Mouse (Mus musculus): ENCODE measurements around the gene Rasgrf2.
"Not testable (repeated sequence)": the region's sequence is repeated elsewhere in the genome, so short reads cannot be mapped to it uniquely, and the experiment has no call there.

Gene Rasgrf2

DNA sequence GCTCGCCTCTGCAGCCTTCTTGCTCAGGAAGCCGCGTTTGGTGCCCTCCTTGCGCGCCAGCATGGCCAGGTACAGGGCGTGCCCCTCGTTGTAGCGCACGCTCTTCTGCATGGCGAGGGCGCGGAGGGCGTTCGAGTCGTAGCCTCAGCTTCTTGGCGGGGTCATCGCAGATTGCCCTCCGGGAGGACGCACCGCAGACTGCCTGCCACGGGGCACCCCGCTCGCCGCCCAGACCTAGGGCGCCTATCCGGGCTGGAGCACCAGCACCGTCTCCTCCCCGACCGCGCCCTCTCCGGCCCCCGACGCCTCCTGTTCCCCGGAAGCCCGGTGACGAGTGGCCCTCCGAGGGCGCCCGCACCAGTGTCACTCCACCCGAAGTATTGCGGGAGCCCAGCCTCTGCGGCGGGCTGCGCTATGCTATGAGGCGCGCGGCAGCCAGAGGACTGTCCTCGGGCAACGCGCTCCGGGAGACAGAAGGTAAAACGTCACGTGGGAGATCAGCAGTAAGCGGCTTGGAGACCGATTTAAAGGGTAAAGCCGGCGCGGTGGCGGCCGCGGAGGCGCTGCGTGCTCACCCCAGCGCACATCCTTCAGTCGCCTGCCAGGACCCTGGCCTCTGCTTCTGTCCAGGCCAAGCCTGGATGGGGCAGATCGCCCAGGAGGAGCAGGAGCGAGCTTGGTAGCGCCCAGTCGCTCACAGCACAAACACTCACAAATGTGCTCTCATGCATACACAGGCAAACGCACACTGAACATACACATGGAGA is at the start of gene Rasgrf2:
Gene Rasgrf2, minus strand, starts transcription at position 273 of the 767 bp plus-strand sequence.
- DNase-seq = peak; percentile 3

DNA sequence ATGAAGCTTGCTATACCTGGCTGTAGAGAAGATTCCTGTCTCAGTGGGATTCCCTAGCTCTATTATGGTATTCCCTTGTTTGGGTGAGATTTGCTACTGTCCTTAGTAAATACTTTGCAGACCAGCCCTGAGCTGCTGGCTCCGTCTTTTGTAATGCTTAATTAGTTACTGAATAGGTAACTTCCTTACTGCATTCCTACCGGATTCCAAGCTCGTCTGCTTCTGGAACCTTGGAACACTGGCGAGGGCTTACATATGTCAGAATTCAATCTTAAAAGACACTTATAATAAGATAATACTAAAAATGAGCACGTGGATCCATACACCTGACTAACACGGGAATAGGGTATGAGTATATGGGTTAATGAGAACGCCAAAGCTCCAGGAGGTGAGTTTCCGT is 41.2 kb upstream of the Rasgrf2 start:
- not testable (repeated sequence) for DNase-seq

DNA sequence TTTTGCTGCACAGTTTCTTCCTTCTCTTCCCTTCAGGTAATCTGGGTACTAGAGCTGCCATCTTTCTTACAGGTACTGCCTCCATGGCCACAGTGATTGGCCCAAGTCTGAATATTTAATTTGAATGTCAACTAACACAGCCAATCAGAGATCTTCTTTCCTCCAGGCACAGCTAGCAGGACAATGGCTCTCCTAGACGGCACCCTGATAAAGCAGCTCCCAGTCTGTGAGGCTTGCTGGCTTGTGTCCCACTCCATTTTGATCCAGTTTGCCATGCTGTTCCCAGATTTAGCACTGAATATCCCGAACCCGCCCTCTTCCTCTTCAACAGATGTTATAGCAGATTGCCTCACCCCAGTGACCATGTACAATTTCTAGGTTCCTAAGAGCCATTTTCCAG is 19.1 kb upstream of the Rasgrf2 start:
- no peak for DNase-seq

DNA sequence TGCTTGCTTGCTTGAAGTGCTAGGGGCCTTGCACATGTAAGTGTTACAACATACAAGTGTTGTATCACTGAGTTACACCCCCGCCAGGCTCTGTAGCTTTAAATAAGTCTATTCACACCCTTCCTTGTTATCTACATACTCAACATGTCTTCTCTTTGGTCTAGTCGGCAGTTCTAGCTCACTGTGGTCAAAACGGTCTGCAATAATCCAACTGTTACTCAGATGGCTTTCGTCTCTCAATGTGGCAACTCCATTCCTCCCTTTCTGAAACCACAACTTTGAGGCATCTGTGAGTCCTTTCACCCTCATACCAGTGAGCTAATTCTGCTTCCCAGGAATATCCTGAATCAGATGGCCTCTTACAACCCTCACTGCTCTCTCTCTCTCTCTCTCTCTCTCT is 17.4 kb upstream of the Rasgrf2 start:
- DNase-seq = no peak

DNA sequence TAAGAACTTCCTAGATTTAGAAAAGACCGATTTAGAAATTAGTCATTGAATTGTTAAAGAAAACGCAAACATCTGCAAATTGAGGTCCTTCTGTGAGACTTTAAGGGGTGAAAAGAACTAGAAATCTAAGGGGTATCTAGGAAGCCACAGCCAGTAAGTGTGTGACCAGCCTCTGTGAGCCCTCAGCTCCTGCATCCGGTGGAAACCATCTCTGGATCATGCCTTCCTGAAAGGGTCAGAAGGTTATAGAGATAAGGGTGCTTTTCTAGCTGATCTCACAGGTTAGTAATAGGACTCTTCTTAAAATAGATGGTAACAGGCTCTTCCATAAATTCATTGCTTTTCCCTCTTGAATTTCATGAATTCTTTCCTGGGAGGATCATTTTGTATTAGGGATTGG is 3.3 kb upstream of the Rasgrf2 start:
- no peak for DNase-seq

DNA sequence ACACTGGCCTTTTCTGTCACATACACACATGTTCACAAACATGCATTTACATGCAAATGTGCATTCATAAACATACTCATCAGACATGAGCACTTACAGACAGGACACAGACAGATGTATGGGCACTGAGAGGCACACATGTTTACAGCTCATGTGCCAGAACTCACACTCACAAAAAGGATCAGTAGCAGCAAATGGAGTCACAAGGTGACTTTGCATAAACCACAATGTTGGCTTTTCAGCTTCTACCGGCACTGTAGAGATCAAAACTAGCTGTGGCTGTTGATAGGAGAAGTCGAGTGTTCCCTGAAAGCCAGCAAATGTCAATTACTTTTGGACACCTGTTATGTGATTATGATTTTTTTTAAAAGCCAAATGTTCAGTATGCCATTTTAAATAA is 1.1 kb upstream of the Rasgrf2 start:
- DNase-seq = no peak

DNA sequence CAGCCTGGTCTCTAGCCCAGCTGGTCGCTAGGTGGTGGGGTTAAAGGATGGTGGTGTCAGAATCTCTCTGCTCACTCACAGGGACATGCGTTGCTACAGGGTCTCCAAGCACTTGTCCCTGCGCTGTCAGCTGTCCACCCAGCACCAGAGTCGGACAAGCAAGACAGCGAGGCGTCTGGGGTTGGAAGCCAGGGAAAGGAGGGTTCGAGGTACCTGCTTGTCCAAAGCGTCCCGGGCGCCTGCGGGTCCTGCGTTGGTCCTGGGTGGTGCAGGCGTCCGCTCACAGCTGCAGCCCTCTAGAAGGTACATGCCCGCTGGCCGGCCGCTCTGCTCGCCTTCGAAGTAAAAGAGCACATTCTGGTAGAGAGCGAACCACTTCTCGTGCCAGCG is 467 bp downstream of the Rasgrf2 start:
- no peak for DNase-seq

DNA sequence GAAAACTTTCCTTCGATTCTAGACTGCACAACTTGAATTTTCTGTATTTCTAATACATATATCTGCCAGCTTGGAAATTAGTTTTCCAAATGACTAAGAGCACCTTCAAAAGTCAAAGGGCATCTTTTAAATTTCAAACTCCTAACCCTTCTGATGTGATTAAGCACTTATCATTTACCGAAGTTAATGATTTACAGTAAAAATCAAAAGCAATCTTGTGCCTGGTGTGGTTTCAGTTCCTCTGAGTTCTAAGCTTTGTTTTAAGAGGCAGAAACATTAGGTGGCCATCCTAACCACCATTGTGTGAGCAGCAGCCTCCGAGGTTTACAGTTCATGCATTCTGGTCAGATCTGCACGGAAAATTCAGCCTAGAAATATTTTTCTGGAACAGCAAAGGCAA is 1.6 kb downstream of the Rasgrf2 start:
- no peak for DNase-seq

DNA sequence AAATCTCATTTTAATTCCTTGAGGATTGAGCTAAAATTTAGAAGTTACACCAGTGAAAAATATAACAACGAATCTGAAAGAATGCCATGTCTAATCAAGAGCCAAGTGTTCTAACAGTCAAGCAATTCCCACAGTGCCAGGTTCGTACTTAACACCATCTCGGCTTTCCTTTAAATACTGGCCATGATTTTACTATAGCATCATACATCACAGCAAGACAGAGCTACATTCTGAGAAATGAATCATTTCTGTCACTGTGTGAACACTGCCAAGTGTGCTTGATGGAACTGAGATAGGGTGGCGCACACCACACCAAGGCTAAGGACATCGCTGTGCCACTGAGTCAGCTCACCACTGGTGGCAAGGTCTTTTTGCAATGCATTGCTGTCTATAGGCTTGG is 5.6 kb downstream of the Rasgrf2 start:
- no peak for DNase-seq

DNA sequence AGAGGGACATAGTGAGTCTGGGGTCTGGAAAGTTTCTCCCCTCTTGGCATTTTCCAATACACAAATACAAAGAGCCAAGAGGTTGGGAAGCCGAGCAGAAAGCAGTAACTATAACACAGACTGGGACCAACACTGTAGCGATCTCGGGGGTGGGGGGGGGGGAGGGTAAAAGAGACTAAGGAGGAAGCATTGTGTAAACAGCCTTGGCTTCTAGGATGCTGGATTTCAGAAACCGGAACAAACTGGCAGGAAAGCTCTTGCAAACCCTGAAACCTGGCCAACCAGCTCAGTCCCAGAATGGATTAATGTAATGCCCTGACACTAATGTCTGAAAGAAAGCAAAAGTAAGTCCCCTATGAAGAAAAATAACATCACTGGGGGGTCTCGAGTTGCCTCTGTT is 11.8 kb downstream of the Rasgrf2 start:
- DNase-seq = no peak

DNA sequence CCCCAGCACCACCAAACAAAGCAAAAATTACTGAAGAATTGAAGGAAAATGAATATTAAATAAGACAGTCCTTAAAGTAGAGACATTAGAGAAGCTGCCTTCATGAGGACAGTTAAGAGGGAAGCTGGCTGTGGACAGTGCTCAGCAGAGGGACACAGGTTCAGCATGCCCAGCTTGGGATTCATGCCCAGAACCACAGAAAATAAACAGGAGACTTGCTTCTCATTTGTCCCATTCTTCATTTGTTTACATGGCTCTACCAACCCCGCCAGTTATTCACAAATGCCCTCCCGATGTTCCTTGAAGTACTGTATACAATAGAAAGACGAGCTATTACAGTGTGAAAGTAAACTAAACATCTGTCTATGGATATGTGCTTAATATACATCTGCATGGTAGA is 17.4 kb downstream of the Rasgrf2 start:
- no peak for DNase-seq

DNA sequence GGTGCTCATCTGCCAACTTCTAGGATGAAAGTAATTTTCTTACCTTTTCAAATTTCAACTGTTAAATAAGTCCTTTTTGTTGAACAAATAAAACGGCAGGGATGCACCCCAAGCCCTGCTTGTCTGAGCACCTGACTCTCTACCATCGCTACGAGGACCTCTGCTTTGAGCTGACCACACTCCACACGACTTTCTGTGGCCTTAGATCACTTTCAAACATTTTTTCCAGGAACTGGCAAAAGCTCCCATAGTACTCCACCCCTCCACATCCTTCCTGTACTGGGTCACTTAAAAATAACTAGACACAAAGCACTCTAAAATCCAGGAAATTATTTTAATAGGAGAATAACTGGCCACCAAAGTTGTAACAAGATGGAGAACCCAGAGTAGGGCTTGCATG is 23.2 kb downstream of the Rasgrf2 start:
- no peak for DNase-seq

DNA sequence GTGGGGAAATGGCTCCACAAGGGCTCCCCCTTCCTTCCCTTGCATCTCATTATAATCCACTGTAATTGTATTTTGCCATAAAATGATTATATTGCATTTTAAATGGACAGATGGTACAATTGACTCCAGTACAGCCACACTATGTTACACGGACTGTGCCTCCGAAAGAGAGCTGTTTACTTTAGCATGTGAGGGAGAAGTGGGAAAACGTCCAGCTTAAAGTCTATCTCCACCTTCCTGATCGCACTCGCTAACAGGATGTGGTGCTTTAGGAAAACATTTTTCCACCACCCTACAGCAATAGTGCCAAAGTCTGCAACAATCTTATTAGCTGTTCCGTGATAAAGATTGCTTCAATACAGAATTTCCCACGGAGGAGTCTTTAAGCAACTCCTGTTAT is 27.2 kb downstream of the Rasgrf2 start:
- no peak for DNase-seq

DNA sequence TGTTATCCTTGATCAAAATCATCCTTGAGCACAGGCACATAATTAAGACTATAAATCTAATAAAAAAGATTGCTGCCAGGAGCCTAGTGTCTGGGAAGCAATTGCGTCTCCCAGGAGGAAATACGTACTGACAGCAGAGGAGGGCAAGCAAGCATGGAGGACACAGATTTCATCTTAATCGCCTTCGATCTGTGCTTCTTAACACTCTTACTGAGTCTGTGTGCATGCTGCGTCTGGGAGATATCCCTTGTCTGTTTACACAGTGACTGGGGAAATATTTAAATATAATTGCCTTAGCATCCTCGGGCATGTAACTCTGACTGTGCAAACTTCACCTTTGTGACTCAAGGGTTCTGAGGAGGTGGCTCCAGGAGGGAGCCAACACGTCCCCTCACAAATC is 33.0 kb downstream of the Rasgrf2 start:
- no peak for DNase-seq

DNA sequence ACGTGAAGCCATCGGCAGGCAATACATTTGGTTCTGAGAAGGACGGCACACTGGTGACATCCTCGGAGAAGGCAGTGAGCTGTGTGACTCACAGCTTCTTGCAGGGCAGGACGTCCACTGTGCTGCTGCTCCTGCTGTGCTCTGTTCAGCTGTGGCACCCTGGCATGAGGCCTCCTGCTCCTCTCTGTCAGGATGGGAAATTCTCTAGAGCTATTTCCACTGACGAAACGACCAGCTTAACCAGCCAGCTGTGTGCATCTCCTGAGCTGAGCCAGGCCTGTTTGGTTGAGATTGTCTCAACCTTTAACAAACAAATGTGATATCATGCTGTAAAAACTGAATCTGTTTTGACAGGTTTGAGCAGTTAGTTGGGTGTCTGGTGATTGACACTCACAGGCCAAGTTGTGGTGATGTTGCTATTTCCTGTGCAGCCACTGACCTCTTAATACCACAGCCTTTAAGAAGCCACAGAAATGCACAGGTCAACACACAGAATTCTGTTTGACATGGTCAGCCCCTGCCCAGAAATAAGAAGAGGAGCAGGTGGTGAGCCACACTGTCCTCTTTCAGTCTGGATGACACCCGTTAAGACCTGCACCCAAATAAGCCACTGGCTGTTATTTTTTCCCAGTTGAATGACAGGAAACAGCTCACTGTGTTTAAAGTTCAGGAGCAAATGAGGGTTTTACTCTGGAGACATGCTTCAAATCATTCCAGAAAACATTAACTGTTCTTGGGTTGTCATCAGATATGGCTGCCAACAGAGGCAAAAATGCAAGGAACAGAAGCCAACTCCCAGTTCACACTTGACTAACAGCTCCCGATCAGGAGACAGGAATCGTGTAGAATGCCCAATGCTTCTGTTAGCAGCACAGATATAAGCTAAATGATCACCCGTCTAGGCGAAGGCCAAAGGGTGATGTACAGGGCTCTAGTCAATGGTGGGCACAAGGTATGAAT is 36.0 kb downstream of the Rasgrf2 start:
- no peak for DNase-seq

DNA sequence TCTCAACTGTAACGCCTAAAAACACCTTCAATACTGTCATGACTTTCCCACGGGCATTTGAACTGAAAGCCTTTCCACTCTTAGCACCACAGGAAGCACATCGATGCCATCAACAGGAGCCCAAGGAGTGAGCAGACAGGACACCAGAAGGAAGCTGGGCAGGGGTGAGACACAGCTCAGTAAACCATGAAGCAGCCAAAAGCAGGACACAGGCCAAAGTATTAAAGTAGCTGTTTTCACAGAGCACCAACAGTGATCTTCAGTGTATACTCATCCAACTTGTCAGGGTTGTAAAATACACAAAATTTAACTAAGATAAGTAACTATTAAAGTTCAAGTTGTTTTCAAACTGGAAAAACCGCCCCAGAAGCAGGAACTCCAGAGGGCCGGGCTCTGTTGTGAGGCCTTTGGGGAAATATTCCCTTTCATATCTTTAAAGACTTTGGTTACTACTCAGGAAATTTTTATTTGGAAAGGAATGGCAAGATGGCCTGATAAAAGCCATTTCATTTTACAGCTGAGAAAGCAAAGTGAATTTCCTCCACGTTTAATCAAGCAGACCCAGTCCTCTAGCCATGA is 37.7 kb downstream of the Rasgrf2 start:
- no peak for DNase-seq

DNA sequence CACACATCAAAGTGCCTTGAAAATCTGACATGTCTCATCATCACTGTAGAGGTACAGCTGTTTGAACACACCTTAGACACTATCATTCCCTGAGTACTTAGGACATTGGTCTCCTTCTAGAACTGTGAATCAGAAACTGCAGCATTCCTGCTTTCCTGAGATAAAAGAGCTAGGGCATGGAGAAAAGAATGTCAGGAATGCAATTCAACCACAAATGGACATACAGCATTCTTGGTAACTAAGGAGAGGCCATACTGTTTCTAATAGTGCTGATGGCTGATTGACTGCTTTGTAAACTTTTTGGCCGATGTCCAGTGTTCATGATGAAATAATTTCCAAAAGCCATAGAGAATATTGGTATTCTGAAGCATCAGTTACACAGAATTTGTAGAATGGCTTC is 58.3 kb downstream of the Rasgrf2 start:
- no peak for DNase-seq

DNA sequence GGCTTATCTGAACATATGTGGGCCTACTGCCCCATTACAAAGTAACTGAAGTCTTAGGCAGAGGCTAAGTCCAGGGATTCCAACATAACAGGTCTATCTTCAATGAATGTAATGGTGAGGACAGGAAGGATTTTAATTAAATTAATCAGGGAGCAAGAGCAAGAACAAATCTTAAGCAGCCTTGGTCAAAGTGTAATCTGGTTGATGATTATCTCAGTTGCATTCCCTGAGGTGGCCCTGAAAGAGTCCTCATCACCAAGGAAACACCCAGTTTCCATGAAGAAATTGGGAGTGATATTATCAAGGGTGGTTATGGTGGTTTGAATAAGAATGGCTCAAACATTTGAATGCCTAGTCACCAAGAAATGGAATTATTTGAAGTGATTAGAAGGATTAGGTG is 62.8 kb downstream of the Rasgrf2 start:
- no peak for DNase-seq

DNA sequence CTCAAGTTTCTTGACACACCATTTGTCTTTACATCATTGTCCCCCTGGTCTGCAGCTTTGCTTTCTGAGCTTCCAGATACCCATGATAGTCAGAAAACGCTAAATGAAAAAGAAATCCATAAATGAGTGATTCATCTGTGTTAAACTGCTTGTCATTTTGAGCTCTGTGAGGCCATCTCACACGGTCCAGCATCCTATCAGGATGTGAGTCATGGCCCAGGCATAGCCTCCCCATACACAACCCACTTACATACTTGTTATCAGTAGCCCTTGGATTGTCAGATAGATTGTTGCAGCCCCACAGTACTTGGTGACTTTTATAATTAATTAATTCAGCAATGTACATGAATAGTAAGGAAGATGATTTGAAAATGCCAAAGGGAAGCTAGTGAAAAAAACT is 63.6 kb downstream of the Rasgrf2 start:
- no peak for DNase-seq

DNA sequence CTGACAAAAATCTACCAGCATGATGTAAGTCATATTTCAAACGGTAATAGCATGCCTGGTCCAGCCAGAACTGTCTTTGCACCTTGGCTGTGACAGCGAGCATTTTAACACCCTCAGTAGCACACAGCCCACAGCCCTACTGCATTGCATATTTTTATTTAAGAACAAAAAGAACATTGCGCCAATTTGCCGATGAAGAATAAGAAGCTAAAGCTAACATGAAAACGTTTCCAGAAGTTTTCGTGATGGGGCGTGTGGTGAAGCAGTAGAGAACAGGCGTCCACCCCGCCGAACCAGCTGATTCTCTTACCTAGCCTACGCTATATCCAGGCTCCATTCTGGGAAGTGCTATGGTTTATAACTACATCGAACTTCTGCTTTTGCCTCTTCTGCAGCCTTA is 77.7 kb downstream of the Rasgrf2 start:
- no peak for DNase-seq

DNA sequence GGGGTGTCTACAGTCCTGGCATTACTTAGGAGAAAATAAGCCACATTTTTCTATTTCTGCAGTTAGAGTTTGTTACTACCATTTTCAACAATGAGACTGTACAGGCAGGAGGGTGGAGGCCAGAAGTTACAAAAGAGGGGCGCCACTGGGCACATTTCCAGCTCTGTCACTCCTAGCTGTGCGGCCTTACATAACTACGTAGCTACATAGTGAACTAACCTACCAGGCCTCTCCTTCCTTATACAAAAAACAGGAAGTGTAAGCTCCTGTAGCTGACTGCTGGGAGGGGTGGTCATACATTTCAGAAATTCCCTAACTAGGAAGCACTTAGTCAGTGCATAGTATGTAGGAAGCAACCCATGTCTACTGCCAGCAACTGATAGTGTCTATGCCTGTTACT is 78.5 kb downstream of the Rasgrf2 start:
- no peak for DNase-seq

DNA sequence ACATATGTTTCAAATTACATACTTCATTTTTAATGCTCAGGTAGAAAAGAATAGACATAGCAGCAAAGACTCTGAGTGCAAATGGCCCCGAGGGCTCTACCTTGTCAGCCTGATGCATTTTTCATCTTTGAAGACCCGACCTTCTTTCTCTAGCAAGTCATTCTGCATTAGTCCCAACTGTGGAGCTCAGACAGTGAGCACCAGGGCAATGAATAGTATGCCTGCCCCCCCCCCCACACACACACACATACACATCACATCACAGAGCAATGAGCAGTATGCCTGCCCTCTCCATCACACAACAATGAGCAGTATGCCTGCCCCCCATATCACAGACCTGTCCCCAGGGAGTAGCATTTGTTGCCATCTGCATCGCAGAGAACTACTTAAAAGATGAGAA is 80.2 kb downstream of the Rasgrf2 start:
- no peak for DNase-seq

DNA sequence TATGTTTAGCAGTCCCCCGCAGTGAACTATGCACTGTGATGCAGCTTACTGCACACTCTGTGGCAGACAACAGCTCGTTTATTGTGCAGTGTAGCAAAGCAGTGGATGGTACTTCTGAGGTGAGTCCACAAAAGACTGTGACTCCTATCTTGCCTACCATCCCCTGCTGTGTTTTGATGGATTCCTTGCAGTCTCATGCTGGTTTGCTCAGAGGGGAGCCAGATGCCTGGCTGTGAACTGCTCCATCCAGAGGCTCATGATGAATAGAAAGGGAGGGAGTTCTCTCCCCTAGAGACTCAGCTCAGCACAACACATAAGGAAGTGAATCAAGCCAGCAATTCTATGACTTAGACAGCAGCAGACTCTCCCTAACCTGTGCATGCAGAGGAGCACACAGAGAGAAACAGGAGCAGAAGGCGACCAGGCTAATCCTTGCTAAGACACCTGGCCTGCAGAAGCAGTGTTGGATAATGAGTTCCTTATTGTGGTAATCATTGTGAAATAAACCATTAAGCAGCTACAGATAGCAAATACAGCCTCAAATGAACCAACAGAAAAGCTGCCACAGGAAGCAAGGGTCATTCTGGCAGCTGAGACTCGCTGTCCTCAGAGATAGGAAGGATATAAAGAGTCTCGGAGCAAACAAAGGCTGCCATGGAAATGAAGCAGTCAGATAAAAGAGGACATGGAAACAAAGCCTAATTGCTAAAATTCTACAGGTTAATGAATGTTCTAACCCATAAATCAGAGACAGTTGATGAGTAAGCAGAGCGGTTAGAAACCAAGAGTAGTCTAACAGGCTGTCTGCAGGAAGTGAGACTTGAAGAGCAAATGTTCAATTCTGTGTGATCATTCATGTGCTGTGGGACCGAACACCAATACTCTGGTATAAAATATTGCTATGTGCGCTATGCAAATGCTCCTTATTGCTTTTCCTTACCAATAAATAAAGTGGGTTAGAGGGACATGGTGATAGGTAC is 89.6 kb downstream of the Rasgrf2 start:
- no peak for DNase-seq
